Mouse (Mus musculus): Measurements from ENCODE around the gene A630001G21Rik.

The A630001G21Rik gene

DNA sequence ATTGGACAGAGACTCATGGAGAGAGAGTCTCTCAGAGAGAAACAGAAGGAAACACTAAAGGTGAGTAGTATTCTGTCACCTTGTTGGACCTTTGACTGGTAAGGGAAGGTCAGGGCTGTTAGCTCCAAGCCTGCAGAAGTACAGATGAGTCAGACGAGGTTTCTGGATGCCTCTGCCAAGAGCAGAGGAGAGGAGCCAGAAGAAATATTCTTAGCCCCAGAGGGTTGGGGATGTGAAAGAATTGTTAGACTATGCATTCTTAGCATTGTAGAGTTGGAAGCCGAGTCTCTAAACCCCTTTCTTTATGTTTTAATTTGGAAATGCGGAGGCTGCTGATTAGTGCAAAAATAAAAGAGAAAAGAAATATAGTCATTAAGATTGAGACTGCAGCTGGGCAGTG is 6.5 kb downstream of the A630001G21Rik start:
- no peak for DNase-seq (ENCODE audit: low read depth, low spot score)

DNA sequence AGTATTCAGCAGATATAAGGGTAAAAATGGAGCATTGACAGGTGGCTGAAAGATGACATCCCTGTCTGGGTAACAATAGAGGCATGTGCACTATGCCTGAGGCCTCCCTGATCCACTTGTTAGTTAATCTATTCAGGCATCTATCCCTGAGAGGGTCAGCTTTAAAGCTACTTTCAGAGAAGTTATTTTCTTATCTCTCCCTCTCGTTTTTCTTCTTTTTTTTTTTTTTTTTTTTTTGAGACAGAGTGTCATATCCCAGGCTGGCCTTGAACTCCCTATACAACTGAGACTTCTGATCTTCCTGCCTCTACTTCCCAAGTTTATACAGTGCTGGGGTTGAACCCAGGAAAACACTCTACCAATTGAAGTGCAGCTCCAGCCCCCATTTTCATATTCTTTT is 10.7 kb downstream of the A630001G21Rik start:
- no peak for DNase-seq (ENCODE audit: low read depth, low spot score)

- no peak for DNase-seq (ENCODE audit: low read depth, low spot score)
Measured at GRCm38 (mm10) chr1:85766120-85766519, 12.3 kb downstream of the A630001G21Rik start.

DNA sequence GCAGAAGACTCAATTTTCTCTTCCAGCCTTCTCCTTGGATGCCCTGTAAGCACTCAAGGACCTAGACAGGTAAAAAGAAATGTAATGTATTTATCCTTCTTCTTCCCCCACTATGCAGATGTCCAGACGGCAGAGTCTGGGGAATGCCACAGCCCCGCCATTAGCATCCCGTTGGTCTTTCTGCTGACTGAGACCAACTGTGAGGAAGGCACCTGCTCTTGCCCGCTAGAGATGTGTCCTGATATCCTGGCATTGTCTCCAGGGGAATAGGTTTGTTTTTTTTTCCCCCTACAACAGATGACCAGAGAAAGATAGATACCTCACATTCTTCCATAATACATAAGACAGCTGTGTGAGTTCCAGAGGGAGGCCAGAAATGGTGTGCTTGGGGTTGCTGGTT is 14.2 kb downstream of the A630001G21Rik start:
- DNase-seq (ENCODE audit: low read depth, low spot score): no peak

DNA sequence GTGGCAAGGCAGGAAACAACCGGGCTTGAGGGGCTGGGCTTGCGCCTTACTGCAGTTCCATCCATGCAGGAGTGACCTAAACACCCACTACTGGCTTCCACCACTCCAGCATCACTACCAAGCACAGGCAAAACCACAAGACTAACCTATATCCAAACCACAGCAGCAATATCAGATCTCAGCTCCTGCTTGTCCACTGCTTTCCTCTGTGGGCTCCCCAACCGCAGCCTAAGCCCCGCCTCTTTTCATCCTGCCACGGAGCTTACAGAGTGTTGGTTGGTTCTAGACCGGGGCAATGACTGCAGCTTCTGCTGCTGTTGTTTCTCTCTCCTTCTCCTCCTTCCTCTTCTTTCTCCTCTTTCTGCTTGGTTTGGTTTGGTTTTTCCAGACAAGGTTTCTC is 15.1 kb downstream of the A630001G21Rik start:
- DNase-seq (ENCODE audit: low read depth, low spot score): no peak

DNA sequence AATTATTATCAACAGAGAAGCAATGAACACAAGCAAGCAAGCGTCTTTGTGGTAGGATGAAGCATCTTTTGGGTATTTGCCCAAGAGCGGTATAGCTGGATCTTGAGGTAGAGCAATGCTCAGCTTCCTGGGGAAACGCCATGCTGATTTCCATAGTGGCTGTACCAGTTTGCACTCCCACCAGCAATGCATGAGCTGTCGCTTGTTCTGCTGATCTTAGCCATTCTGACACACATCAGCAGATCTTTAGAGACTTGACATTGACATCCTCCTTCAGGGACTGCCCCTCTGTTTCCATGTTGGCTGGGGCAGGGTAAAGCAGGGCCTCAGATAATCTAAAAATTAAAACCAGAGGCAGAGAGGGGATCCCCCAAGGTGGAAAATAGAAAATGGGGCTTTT is 16.8 kb downstream of the A630001G21Rik start:
- no peak for DNase-seq (ENCODE audit: low read depth, low spot score)

- no peak for DNase-seq (ENCODE audit: low read depth, low spot score)
Measured at GRCm38 (mm10) chr1:85758969-85759293, 19.5 kb downstream of the A630001G21Rik start.

- DNase-seq (ENCODE audit: low read depth, low spot score): peak; percentile 63
Measured at GRCm38 (mm10) chr1:85758231-85758968, 20.0 kb downstream of the A630001G21Rik start.

- DNase-seq (ENCODE audit: low read depth, low spot score): no peak
Measured at GRCm38 (mm10) chr1:85757531-85758230, 20.8 kb downstream of the A630001G21Rik start.

DNA sequence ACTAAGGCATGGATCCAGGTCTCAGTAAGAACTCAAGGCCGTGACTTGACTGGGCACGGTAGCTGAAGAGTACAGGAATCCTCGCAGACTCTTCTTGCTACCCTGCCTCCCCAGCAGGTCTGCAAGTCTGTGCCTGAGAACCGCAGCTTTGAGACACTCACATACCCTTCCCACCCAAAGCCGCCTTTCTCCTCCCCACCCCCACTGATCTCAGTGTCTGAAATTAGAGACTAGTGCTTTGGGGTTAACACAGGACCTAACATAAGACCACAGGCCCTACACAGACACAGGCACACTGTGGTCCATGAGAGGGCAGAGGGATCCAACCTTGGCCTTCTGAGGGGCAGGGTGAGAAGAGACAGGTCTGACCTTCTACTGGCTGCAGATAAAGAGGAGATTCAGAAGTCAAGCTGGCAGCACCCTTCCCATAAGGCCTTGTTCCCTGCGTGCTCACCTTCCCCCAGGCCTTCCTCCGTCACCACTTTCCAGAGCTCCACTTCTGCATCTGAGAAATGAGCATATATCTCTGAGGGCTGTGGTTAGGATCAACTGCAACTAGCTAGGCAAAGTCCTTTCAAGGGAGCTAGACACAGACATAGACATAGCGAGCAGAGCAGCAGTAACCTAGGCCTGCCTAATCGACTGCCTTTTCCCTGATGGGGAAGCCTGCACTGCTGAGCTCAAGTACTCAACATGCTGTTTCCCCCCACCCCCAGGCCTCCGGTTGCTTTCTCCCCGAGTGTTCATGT is 26.3 kb downstream of the A630001G21Rik start:
- DNase-seq (ENCODE audit: low read depth, low spot score): no peak

- DNase-seq (ENCODE audit: low read depth, low spot score): no peak
Measured at GRCm38 (mm10) chr1:85751494-85751893, 26.9 kb downstream of the A630001G21Rik start.

DNA sequence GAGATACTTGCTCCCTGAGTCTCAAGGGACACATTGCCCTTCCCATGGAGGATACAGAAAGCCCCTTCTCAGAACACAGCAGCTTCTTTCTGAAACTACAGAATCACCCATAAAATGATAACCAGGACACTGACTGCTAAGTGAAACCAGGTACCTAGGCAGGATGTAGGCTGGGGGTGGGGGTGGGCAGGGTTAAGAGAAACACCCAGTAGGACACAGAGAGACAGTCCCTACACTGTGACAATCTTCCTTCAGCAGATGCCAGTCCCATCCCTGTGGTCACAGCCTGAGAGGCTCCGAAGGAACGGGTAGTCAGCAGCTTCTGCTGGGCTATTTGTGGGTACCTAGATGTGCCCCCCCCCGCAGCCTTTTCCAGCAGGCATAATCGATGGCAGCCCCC is 27.8 kb downstream of the A630001G21Rik start:
- DNase-seq (ENCODE audit: low read depth, low spot score): no peak

DNA sequence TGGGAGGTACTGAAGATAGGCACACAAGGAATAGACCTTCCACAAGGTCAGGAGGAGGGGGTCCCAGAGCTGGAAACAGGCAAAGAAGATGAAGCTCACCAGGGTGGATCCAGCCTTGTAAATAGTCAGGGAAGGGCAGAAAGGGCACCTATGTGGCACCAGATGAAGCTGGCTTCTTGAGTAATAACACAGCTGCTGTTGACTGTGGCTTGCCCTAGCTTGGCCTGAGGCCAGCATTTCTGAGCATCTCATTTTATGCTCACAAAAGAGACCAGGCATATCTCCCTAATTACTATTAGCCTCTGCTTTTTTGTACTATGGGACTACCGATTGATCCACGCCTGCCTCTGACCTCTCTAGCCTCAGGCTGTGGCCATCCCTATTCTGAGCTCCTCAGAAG is 28.6 kb downstream of the A630001G21Rik start:
- DNase-seq (ENCODE audit: low read depth, low spot score): no peak

DNA sequence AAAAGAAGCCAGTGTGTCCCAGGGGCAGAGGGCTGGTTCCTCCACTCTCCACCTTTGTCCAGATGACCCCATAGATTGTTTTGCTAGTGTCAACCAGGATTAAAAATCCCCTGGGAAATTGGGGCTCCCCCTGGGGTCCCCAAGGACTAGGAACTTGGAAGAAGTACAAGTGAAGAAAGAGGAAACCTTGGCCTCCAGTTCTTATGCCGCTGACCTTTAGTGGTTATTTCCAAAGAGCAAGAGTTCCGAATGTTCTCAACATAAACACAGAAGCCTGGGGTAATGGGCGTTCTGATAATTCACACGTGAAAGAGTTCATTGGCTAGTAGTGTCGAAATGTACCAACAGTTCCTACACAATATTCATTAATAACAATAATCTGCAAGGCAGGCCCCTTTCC is 31.9 kb downstream of the A630001G21Rik start:
- no peak for DNase-seq (ENCODE audit: low read depth, low spot score)

- DNase-seq (ENCODE audit: low read depth, low spot score): no peak
Measured at GRCm38 (mm10) chr1:85744539-85744938, 33.9 kb downstream of the A630001G21Rik start.

DNA sequence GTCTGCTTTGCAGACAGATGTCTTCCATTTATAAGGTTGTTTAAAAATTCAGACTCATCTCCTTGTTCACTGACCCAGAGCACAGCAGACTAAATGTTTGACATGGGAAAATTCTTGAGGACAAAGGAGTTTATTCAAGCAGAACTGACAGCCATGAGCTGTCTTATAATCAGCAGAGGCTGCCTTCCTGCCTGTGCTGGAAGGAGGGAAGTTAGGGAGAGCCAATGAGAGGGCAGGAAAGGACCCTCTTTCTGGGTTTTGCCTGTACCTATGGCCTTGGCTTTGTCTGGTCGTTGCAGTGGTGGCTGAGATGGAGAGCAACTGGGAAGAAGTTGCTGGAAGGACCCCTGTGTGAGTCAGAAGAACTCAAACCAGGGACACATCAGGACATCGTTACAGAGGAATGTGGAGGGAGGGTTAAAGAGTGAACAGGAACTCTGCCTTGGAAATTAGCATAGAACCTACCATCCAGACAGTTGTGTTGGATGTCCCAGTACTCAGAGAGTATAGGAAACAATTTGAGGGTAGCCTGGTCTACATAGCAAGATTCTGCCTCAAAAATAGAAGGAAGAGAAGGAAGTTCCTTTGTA is 35.4 kb downstream of the A630001G21Rik start:
- DNase-seq (ENCODE audit: low read depth, low spot score): no peak

DNA sequence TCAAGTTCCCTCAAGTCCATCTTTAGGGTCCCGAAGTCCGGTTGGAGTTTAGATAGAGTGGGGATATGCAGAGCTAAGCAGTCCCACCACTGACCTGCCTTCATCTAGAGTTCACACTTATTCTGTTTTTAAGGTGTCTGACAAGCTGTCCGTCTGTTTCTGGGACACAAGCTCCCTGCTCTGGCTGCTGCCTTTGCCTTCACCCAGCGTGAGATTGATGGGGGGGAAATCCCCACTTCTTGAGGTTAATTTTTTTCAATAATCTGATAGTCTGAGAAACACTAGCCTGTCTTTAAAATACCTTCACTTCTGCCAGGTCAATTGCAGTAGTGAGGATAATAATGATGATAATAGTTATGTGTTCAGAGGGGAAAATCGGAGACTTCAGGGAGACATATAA is 36.1 kb downstream of the A630001G21Rik start:
- DNase-seq (ENCODE audit: low read depth, low spot score): peak; percentile 47

GRCm38 (mm10) chr1:85740923-85741322 is 37.5 kb downstream of the A630001G21Rik start:
- DNase-seq (ENCODE audit: low read depth, low spot score): no peak

- peak; percentile 82 for DNase-seq (ENCODE audit: low read depth, low spot score)
Measured at GRCm38 (mm10) chr1:85739819-85740218, 38.6 kb downstream of the A630001G21Rik start.

GRCm38 (mm10) chr1:85739000-85739399 is 39.4 kb downstream of the A630001G21Rik start:
- peak; percentile 34 for DNase-seq (ENCODE audit: low read depth, low spot score)

GRCm38 (mm10) chr1:85736355-85737184 is 41.9 kb downstream of the A630001G21Rik start:
- DNase-seq (ENCODE audit: low read depth, low spot score): peak; percentile 93

Measured in A20 (cell line).